Mouse (Mus musculus) right cerebral cortex, postnatal 36 days (tissue): ENCODE results near the gene Rhbdl1.
"Not testable (repeated sequence)": the region's sequence is repeated elsewhere in the genome, so short reads cannot be mapped to it uniquely, and the experiment has no call there.

Experiments
- DNase-seq, 2 experiments: peaks; one replicate each; pipeline ENCODE4 v3.0.0; 2022; ENCODE audit warnings: low spot score in 2 of 2, mixed read lengths in 1 of 2

The Rhbdl1 gene

GRCm38 (mm10) chr17:25872676-25873075 lies 35.6 kb upstream of the Rhbdl1 start:
- DNase-seq: no peak

GRCm38 (mm10) chr17:25871566-25871965 lies 34.5 kb upstream of the Rhbdl1 start:
- not testable (repeated sequence) for DNase-seq

- DNase-seq: no peak
These were observed 32.9 kb upstream of the Rhbdl1 start for GRCm38 (mm10) chr17:25869954-25870353.

GRCm38 (mm10) chr17:25869498-25869897 lies 32.4 kb upstream of the Rhbdl1 start:
- no peak for DNase-seq

- DNase-seq: peak; percentile 60 to 75
These were observed 31.6 kb upstream of the Rhbdl1 start, which contains the start of gene Mcrip2 for GRCm38 (mm10) chr17:25868601-25869191. Mcrip2 (minus strand) TSS chr17:25868764.

GRCm38 (mm10) chr17:25867836-25868600 lies 30.9 kb upstream of the Rhbdl1 start:
- no peak for DNase-seq

- no peak for DNase-seq
These were observed 30.4 kb upstream of the Rhbdl1 start for GRCm38 (mm10) chr17:25867509-25867835.

GRCm38 (mm10) chr17:25866172-25866571 lies 29.1 kb upstream of the Rhbdl1 start:
- no peak for DNase-seq

GRCm38 (mm10) chr17:25865288-25865687 lies 28.2 kb upstream of the Rhbdl1 start:
- no peak for DNase-seq

GRCm38 (mm10) chr17:25864311-25864710 lies 27.2 kb upstream of the Rhbdl1 start:
- DNase-seq: no peak

GRCm38 (mm10) chr17:25863681-25864080 lies 26.6 kb upstream of the Rhbdl1 start:
- DNase-seq: no peak

- no peak for DNase-seq
These were observed 24.9 kb upstream of the Rhbdl1 start for GRCm38 (mm10) chr17:25861704-25862612.

- peak; percentile 94 to 95 for DNase-seq
These were observed 24.0 kb upstream of the Rhbdl1 start, which contains the start of gene Wdr90 for GRCm38 (mm10) chr17:25860832-25861703. Wdr90 (minus strand) TSS chr17:25861501.

- DNase-seq: no peak
These were observed 23.1 kb upstream of the Rhbdl1 start for GRCm38 (mm10) chr17:25860229-25860628.

- peak; percentile 93 to 94 for DNase-seq
These were observed 7.4 kb upstream of the Rhbdl1 start, which contains the start of gene Rhot2 for GRCm38 (mm10) chr17:25844396-25844901. Rhot2 (minus strand) TSS chr17:25844851.

- no peak for DNase-seq
These were observed 6.7 kb upstream of the Rhbdl1 start for GRCm38 (mm10) chr17:25843636-25844395.

- DNase-seq: no peak
These were observed 6.0 kb upstream of the Rhbdl1 start for GRCm38 (mm10) chr17:25843122-25843521.

- no peak for DNase-seq
These were observed 5.4 kb upstream of the Rhbdl1 start for GRCm38 (mm10) chr17:25842509-25842908.

- DNase-seq: no peak
These were observed 4.2 kb upstream of the Rhbdl1 start, which contains the start of gene Gm20683 for GRCm38 (mm10) chr17:25841117-25841880. Gm20683 (minus strand) TSS chr17:25841763.
